Mouse (Mus musculus) splenic B cell, adult 2 months (primary cell): Measurements from ENCODE around the gene Lrrfip2.

Experiments
- DNase-seq: peaks from one replicate; pipeline ENCODE4 v3.0.0-alpha.2; 2011; ENCODE audit warnings: low read depth, low spot score
- H3K27me3 ChIP-seq: 2 replicates; pipeline ENCODE4 v1.6.1; 2012; ENCODE audit warnings: mild to moderate bottlenecking, low read length, moderate library complexity, mixed read lengths; ENCODE audit not compliant: control insufficient read depth, poor library complexity, insufficient read depth, severe bottlenecking
- H3K36me3 ChIP-seq: 2 replicates; pipeline ENCODE4 v1.6.1; 2012; ENCODE audit warnings: mild to moderate bottlenecking, low read length, moderate library complexity, mixed read lengths; ENCODE audit not compliant: control insufficient read depth, poor library complexity, insufficient read depth, severe bottlenecking

Gene Lrrfip2

DNA sequence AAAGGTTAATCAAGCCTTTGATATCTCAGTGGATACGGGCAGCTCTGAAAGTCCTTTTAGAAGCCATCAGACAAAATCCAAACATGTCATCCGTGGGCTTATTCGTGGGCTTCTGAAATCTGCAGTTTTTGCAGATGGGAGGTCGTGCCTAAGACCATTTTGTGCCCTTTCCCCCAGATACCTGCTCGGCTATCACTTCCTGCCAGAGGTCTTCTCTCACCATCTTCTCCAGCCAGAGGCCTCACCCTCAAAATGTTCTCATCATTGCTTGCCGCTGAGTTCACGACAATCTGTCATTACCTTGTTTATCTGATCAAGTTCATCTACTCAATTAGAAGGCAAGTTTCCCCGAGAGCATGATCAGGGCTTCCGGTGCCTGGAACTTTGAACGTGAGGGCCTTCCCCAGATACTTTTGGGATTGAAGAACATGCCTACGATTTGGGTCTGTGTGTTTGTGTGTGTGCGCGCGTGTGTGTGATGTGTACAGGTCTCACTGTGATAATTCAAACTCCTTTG, at the start of gene Lrrfip2:
TSS of gene Lrrfip2 (plus strand) at position 467 of the 517 bp plus-strand sequence.
- Histone ChIP-seq H3K36me3 (no peaks in the 10 kb centered on the region), H3K27me3 (no peaks in the 10 kb centered on the region)
- peak; percentile 4 for DNase-seq

DNA sequence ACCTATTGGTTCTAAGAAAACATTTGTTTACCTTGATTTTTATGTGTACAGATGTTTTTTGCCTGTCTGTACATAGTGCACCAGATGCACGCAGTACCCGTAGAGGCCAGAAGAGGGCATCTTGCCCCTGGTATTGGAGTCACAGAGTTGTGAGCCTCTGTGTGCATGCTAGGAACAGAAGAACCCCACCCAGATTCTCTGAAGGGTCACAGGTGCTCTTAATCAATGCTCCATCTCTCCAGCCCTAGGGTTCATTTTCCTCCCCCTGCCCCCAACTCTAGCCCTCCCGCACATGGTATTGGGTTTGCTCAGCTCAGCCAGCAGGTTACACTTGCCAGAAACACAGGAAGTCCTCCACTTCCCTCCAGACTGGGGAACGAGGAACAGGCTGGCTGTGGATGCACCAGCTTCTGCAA, 46.8 kb upstream of the Lrrfip2 start:
- H3K27me3 ChIP-seq = no peaks in the 10 kb centered on the region
- peak; percentile 65 for DNase-seq
- H3K36me3 ChIP-seq = no peaks in the 10 kb centered on the region

DNA sequence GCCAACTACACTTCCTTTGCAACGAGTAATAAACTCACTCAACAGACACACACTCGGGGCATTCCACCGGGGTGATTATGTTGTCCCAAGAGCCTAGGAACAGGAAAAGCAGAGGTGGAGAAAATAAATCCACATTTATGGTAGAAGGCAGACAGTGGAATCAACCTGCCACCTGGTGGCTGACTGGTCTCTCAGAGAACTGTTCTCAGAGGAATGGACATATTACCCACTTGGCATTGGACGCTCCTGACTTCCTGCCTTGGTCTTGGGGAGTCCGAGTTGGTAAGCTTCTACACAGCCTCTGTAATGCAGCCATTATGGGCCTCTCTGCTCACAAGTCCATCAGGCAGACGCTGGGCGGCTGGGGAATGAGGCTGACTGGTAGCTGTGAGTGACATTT, 45.2 kb upstream of the Lrrfip2 start:
- DNase-seq = peak; percentile 41
- H3K36me3 ChIP-seq = no peaks in the 10 kb centered on the region
- no peaks in the 10 kb centered on the region for H3K27me3 ChIP-seq

DNA sequence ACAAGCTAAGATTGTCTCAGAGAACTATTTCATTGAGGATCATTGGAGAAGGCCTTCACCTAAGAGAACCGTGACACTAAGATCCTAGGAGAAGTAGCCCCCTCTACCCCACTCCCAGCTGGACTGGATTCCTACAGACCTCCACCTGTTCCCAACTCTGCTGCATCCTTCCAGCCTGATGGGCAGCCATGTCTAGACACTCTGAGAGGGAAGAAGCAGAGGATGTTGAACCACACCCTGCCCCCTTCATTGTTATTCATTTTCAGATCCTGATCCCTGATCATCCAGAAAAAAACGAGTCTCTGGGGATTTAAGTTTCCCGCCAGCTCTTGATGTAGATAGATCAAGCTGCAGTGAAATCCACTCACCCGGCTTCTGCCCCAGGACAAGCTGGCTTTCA, 44.4 kb upstream of the Lrrfip2 start:
- no peaks in the 10 kb centered on the region for H3K36me3 ChIP-seq
- DNase-seq = no peak
- H3K27me3 ChIP-seq = no peaks in the 10 kb centered on the region

DNA sequence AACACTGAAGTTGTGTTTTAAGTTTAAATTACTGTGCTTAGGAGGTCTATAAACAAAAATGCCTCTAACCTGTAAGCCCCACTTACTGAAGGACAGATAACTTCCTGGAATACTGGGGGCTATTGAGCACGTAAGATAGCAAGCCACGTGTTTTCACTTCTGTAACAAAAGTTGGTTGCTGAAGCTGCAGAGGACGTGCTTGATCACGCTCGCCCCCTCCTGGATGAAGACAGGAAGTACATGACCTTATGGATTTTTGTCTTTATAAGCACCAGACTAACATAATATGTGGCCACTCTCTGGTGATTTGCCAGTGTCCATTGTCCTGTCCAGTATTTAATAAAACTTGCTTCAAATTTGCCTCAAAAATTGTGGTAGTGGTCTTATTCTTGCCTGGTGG, 39.6 kb upstream of the Lrrfip2 start:
- Histone ChIP-seq H3K27me3 (no peaks in the 10 kb centered on the region), H3K36me3 (no peaks in the 10 kb centered on the region)
- DNase-seq = peak; percentile 44

DNA sequence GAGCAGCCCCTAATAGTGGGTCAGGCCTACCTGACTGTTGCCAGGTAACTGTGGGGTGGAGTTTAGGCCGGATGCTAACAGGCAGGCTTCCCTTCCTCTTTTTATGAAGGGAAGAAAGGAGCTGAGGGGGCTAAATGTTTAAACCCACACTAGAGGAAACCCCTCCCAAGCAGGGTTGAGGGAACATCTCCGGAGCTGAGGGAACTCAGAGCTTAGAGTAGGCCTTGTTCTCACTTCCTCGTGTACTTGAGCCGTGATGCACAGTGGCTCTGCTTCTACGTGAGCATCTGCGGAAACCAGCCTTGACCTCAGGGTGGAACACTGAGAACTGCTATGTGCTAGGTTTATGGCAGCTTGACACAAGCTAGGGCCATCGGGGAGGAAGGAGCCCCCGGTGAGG, 36.6 kb upstream of the Lrrfip2 start:
- DNase-seq = no peak
- no peaks in the 10 kb centered on the region for H3K27me3 ChIP-seq

DNA sequence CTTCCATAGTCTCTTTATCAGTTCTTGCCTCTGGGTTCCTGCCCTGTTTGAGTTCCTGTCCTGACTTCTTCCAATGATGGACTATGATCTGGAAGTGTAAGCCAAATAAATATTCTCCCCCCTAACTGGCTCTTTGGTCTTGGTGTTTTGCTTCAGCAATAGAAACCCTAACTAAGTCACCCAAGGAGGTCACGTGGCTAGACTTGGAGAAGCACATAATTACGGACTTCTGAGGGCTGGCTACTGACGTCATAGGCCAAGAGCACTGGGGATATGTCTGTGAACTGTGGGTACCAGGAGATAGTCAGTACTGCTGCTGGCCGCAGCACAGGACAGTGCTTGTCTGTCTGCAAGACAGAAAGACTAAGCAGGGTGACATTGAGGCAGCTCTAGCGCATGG, 35.6 kb upstream of the Lrrfip2 start:
- DNase-seq = no peak
- Histone ChIP-seq H3K27me3 (no peaks in the 10 kb centered on the region), H3K36me3 (no peaks in the 10 kb centered on the region)

More for the DNA sequence above, 36.6 kb upstream of the Lrrfip2 start:
- no peaks in the 10 kb centered on the region for H3K36me3 ChIP-seq

DNA sequence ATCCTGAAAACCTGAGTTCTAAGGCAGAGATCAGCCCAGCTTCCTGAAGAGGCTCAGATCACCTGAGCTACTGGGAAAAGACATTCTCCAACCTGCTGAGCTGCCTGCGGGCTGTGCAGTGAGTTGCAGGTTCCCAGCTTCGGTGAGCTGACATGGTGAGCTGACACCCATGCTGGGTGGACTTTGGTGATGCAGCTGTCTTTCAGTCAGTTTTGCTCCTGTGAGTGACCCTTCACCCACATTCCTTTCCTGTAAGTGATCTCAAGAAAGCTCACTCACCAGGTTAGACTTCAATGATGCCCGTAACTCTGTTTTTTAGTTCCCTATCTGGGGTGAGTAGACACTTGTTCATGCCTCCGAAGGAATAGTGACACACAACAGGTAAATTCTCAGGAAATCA, 32.1 kb upstream of the Lrrfip2 start:
- no peak for DNase-seq
- Histone ChIP-seq H3K36me3 (no peaks in the 10 kb centered on the region), H3K27me3 (no peaks in the 10 kb centered on the region)

DNA sequence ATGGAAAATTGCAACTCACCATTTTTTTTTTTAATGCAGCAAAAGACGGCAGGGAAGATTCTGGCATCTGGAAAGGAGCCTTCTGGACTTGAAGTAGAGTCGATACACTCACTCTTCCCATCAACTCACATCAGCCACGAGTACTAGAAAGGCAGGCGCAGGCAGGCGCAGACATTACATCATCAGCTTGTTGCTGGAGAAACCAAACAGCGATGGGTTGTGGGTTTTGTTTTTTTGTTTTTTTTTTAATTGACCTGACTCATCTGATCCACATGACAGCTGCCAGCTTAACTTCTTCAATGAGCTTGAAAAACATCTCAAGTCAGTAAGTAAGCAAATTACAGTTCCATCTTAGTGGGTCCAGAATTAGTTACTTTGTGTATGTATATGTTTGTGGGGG, 31.3 kb upstream of the Lrrfip2 start:
- no peaks in the 10 kb centered on the region for H3K36me3 ChIP-seq
- DNase-seq = no peak
- H3K27me3 ChIP-seq = no peaks in the 10 kb centered on the region

DNA sequence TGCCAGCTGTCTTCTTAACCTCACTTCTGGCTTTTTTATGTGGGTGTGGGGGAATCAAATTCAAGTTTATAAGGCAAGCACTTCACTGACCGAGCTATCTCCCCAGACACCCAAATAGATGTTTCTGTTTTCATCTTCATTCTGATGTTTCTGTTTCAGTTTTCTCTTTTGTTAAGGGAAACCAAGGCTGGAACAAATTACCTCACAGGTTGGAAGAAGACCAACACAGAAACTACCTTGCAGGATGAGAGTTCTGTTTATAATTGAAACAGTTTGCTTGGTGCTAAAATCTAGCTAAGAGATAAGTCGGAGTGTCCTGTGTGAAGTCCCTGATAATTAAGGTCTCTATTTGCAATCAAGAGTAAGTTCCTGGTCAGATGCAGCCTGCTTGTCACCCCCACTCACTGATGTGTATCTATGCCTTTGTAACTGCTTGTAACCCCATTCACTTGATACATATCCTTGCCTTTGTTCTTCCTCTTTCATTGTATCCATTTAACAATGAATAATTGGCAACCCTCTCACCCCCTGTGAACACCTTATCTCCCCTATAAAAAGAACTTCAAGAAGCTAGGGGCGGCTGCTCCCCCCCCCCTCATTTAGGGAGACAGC, 30.3 kb upstream of the Lrrfip2 start:
- DNase-seq = no peak
- no peaks in the 10 kb centered on the region for H3K36me3 ChIP-seq

DNA sequence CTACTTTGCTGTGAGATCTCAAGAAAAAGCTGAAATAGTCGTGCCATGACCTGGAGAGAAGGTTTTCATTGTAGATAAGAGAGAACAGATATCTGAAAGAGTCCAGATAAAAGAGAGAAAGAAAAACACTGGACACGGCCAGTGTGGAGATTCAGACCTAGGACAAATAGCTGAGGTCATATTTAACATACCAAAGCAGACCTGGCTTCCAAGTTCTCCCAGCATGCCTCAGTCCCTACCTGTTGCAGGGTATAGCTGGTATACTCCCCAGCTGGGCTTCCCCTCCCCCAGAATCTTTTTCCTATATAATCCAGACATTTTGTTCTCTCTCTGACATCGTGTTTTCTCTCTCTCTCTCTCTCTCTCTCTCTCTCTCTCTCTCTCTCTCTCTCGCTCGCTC, 29.4 kb upstream of the Lrrfip2 start:
- no peaks in the 10 kb centered on the region for H3K36me3 ChIP-seq
- no peak for DNase-seq
- H3K27me3 ChIP-seq = no peaks in the 10 kb centered on the region

More for the DNA sequence above, 30.3 kb upstream of the Lrrfip2 start:
- H3K27me3 ChIP-seq = no peaks in the 10 kb centered on the region

DNA sequence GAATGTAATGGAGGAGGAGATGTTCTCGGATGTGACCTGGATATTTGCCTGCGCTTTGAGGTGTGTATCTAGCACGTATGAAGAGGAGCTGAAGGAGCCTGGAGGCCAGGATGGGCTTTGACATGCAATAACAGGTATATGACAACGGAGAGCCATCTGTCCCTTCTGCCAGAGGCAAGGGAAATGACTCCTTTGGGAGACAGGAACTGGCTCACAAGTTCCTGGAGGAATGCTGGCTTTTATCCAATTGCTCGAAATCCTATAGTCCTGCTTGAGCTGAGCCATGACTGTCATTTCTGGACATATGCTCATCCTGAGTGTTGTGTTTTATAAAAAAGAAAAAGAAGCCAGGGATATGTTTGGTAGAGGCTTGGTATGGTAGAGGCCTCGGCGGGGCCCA, 28.5 kb upstream of the Lrrfip2 start:
- DNase-seq = no peak
- no peaks in the 10 kb centered on the region for H3K36me3 ChIP-seq
- no peaks in the 10 kb centered on the region for H3K27me3 ChIP-seq

DNA sequence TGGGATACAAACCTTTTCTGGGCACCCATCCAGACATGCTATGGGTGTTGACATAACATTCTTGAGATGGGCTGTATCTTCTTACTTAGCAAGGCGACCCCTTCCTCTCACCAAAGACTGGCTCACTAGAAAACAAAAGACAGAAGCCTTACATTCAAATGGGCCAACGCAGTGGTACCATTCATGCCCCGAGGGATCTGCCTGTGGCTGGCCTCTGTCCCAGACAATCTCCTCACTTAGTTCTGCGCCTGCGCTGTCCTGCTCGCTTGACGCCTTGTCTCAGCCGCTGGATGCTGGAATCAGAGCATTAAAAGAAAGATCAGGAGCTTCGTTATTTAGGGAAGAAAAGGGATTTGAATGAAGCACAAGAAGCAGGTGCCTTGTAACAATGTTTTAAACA, 24.7 kb upstream of the Lrrfip2 start:
- no peak for DNase-seq
- Histone ChIP-seq H3K36me3 (no peaks in the 10 kb centered on the region), H3K27me3 (no peaks in the 10 kb centered on the region)

DNA sequence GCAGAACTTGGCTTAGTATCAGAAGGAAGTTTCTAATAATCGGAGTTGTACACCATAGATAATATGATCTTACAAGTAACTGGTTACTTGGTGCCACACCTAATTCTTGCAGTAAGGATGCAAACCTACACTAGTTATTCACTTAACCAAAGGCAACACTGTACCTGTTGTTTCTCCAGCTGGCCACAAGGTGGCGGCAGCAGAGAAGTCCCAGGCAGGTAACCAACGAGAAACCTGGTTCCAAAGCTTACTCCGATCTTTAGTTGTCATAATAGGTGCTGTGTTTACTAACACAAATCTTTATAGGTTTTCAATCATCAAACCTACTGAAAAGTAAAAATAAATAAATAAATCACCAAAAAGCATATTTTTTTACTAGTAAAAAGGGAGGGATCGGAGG, 24.3 kb upstream of the Lrrfip2 start:
- H3K36me3 ChIP-seq = no peaks in the 10 kb centered on the region
- H3K27me3 ChIP-seq = no peaks in the 10 kb centered on the region
- DNase-seq = peak; percentile 71

DNA sequence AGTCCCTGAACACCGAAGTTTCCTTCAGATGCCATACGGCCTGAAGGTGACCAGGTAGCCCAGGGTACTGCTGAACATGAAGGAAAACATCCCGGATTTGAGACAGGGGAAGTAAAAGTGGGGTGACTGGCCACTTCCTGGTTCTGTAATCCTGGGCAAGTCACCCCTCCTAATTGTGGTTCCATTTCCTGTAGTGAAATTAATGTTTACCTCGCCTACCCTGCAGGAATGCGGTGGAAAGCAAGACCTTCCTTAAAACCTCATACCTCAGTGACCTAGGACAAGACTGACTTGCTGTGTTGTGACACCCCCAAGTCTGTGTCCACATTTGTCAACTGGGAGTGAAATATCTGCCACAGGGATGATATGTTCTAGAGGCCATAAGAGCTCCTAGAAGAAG, 22.8 kb upstream of the Lrrfip2 start:
- DNase-seq = no peak
- peaks cover 2% of the 10 kb centered on the region; the same call in 1 of the 2 replicates for H3K27me3 ChIP-seq
- H3K36me3 ChIP-seq = no peaks in the 10 kb centered on the region

DNA sequence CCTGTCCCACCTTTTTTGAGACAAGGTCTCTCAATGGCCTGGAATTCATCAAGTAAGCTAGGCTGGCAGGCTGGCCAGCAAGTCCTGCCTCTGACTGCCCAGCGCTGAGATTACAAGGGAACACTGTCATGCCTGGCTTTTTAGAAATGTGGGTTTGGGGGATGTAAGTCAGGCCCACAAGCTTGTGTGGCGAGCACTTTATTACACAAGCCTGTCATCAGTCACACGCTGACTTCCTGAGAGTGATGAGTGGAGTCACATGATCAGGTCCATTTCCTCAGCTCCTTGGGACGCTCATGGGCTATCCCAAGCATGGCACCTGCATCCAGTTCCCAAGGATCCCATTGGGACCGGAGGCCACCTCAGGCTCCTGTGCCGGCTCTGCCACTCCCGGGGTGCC, 21.7 kb upstream of the Lrrfip2 start:
- peaks cover 2% of the 10 kb centered on the region; the same call in 1 of the 2 replicates for H3K27me3 ChIP-seq
- DNase-seq = no peak
- H3K36me3 ChIP-seq = no peaks in the 10 kb centered on the region
